Mouse (Mus musculus): ENCODE measurements around the gene Ttc9. TPM values are rescaled to one million over a fixed set of nuclear protein-coding genes. Genes with fewer than 3 reads are reported as not detected.
A peak's percentile ranks its signal among the peaks of the same experiment; 100 is the strongest.

Gene Ttc9
- total RNA-seq, 2 experiments from 2014 or later = 2.3 to 2.5 TPM

GRCm38 (mm10) chr12:81653344-81653743, 22.3 kb downstream of the Ttc9 start:
- DNase-seq = peak in 1 of 2 experiments; percentile 32
- intact Hi-C loops (cut with DNase I) = no loop called here

GRCm38 (mm10) chr12:81657321-81657720, 26.3 kb downstream of the Ttc9 start:
- DNase-seq = no peak
- intact Hi-C loops (cut with DNase I) = no loop called here

DNA sequence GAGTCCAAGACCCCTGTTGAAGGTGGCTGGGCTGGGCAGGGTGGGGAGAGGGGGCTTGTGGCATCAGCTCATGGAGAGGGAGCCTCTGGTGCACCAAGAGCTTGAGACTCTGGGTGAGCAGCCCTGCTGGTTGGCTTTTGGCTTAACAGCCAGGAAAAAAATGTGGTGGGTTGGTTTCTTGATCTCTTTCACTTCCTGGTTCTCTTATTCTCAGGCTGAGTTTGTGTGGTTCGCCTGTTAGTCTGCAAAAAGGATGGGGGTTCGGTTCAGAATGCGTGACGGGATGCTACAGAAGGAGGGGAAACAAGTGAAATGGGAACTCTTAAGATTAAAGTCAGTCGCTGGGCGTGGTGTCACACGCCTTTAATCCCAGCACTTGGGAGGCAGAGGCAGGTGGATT, 27.0 kb downstream of the Ttc9 start:
- intact Hi-C loops (cut with DNase I) = no loop called here
- DNase-seq = no peak

DNA sequence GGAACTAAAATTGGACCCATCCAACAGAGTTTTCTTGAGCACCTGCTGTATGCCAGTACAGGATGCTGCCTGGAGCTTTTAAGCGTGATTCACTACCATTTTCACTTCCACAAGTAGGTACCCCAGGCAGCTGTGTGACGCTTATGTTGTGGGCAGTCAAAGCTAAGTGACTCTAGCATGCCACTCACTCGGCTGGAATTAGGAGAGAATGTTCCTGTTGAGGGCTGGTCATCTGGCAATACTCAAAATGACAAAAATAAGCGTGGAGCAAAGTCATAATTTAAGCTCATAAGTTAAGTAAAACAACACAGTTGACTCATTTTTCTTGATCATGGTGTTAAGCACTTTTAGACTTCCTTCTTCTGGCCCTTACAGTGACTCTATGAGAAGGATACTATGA, 31.0 kb downstream of the Ttc9 start:
- no peak for DNase-seq
- intact Hi-C loops (cut with DNase I) = no loop called here

DNA sequence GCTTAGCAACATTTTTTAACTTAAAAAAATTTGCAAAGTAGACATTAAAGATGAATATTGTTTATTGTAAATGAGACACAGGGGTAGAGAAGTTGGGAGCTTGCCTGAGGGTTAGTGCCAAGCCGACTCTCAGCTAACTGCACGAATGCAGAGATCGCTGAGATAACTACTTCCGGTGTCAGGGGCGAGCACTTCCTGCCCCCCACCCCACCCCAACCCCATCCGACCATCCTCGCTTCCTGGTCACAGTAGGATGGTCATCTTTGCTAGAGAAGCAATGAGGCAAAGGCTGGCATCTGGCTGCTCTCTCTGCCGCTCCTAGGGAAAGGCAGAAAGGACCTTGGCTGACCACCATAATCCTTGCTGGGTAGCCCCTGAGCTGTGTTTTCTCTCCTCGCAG, 32.1 kb downstream of the Ttc9 start:
- no peak for DNase-seq
- intact Hi-C loops (cut with DNase I) = no loop called here

GRCm38 (mm10) chr12:81663906-81664305, 32.9 kb downstream of the Ttc9 start:
- DNase-seq = no peak
- intact Hi-C loops (cut with DNase I) = no loop called here

- DNase-seq = no peak
- intact Hi-C loops (cut with DNase I) = no loop called here
Observed at GRCm38 (mm10) chr12:81668406-81668805, 37.4 kb downstream of the Ttc9 start.

GRCm38 (mm10) chr12:81675557-81675956, 44.5 kb downstream of the Ttc9 start:
- intact Hi-C loops (cut with DNase I) = no loop called here

GRCm38 (mm10) chr12:81679807-81680529, 48.9 kb downstream of the Ttc9 start:
- no peak for DNase-seq
- intact Hi-C loops (cut with DNase I) = no loop called here

More at GRCm38 (mm10) chr12:81675557-81675956, 44.5 kb downstream of the Ttc9 start:
- DNase-seq = no peak

- intact Hi-C loops (cut with DNase I) = no loop called here
Observed at GRCm38 (mm10) chr12:81683395-81683794, 52.3 kb downstream of the Ttc9 start.

DNA sequence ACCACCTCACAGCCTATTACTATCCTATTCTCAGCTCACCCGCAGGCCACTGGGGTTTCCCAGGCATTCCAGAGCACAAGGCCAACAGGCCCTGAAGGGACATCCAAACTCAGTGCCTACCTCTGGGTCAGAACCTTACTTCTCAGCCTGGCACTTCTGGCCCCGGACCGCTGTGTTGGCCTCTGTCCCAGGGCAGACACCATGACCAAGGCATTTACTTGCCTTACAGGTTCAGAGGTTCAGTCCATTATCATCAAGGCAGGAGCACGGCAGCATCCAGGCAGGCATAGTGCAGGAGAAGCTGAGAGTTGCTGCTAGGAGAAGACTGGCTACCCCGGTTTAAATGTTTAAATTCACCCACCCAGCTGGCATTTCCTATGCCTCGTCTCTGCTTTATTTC, 53.0 kb downstream of the Ttc9 start:
- intact Hi-C loops (cut with DNase I) = no loop called here
- no peak for DNase-seq

More at GRCm38 (mm10) chr12:81683395-81683794, 52.3 kb downstream of the Ttc9 start:
- DNase-seq = no peak

DNA sequence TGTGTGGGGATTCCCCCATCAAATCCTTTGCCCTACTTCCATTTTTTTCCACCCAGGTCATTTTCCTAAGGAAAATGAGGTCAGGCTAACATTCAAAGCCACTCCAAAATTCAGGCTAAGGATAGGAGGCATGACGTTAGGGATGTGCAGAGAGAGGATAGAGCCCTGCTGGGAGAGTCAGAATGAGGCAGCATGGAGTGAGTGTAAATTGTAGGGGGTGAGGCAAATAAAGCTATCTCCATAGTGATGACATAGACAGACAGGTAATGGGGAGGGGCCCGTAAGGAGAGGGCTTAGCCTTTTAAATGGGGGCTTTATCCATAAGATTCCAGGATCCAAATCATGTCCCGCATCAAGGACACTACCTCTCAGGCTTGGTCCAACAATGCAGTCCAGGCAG, 54.9 kb downstream of the Ttc9 start:
- DNase-seq = no peak
- intact Hi-C loops (cut with DNase I) = no loop called here

DNA sequence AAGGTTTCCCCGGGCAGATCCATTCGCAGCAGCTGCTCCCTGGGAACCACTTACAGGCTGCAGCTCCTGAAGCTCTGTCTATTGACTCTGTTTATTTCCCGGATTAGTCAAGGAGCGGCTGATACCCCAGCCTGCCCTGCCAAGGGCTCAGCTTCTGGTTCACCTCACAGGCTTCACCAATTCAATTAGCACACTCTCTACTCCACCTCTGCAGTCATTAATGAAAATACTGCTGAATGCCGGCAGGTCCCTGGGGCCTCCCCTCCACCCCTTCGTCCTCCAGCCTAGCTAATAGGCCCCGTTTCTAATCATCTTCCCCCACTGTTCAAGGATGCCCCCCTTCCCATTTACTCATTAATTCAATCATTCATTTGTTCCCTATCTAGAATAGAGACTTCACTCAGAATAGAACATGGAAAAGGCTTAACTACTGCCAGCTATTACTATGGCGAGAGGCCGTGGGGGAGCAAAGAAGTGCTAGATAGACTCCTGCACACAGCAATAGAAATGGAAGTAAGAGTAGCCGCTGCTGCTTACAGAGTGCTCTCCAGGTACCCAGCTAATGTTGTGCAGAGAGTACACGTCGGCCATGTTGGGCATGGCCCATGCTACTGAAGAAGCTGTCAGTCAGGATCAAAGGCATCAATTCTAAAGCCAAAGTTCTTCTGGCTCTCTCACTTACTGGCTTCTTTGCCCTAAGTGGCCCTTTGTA, 55.5 kb downstream of the Ttc9 start:
- intact Hi-C loops (cut with DNase I) = no loop called here

GRCm38 (mm10) chr12:81687873-81688272, 56.8 kb downstream of the Ttc9 start:
- intact Hi-C loops (cut with DNase I) = no loop called here
- DNase-seq = no peak

More for the DNA sequence above, 55.5 kb downstream of the Ttc9 start:
- no peak for DNase-seq

- intact Hi-C loops (cut with DNase I) = no loop called here
- peak; percentile 30 to 43 for DNase-seq
Observed at GRCm38 (mm10) chr12:81688537-81688936, 57.5 kb downstream of the Ttc9 start.

- DNase-seq = no peak
- intact Hi-C loops (cut with DNase I) = no loop called here
Observed at GRCm38 (mm10) chr12:81689505-81690056, 58.5 kb downstream of the Ttc9 start.

- no peak for DNase-seq
- intact Hi-C loops (cut with DNase I) = no loop called here
Observed at GRCm38 (mm10) chr12:81690111-81690510, 59.1 kb downstream of the Ttc9 start.

- no peak for DNase-seq
- intact Hi-C loops (cut with DNase I) = no loop called here
Observed at GRCm38 (mm10) chr12:81690751-81691150, 59.7 kb downstream of the Ttc9 start.

DNA sequence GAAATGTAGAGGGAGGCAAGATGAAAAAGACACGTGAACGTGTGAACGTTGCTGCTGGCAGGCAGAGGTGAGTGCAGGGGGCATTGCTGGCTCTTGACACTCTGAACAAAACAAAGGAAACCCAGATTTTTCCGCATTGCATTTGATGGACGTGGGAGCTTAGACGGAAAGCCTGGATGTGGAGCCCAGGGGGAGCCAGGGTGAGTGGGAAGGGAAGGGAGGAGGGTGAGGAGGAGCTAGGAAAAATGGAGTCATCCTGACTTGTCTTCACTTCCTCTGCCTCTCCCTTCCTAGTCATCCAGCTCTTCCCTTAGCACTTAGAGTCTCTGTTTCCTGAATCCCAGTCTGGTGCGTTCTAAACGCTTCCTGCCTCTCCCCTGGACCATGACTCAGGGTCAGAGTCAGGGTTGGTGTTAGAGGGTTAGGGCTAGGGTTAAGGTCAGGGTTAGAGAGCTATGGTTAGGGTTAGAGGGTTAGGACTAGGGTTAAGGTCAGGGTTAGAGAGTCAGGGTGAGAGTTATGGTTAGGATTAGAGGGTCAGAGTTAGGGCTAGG, 60.2 kb downstream of the Ttc9 start:
- intact Hi-C loops (cut with DNase I) = no loop called here
- DNase-seq = no peak

- intact Hi-C loops (cut with DNase I) = no loop called here
Observed at GRCm38 (mm10) chr12:81698011-81698410, 67.0 kb downstream of the Ttc9 start.

GRCm38 (mm10) chr12:81702903-81703302, 71.9 kb downstream of the Ttc9 start:
- intact Hi-C loops (cut with DNase I) = loop anchor here (1.0 kb wide), 1 partner anchor 84 kb away; no protein-coding TSS in a partner anchor
- no peak for DNase-seq

More at GRCm38 (mm10) chr12:81698011-81698410, 67.0 kb downstream of the Ttc9 start:
- DNase-seq = no peak

Data from heart, postnatal 36 days (tissue).